Mouse (Mus musculus) limb, embryonic 12.5 days (tissue): ENCODE results near the gene Trappc2l. TPM values are rescaled to one million over a fixed set of nuclear protein-coding genes. Genes with fewer than 3 reads are reported as not detected.

Source experiments
- ATAC-seq: fragments of 200-750 bp; cut with Nextera tagmentation; 2 replicates; pipeline ENCODE4 v1.8.0; 2017; ENCODE audit warnings: low read depth, moderate TSS enrichment; ENCODE audit not compliant: insufficient number of reproducible peaks, insufficient read depth, low FRiP score, low TSS enrichment
- H3K27ac ChIP-seq: fragments of 300-500 bp; sonication (generic); 2 replicates; pipeline ENCODE4 v1.5.1; 2016; ENCODE audit warnings: mild to moderate bottlenecking, moderate library complexity
- H3K27me3 ChIP-seq: fragments of 300-500 bp; sonication (generic); 2 replicates; pipeline ENCODE4 v1.6.1; 2016; ENCODE audit warnings: mild to moderate bottlenecking, moderate library complexity
- H3K36me3 ChIP-seq: fragments of 300-500 bp; sonication (generic); 2 replicates; pipeline ENCODE4 v1.6.1; 2016; ENCODE audit warnings: mild to moderate bottlenecking, moderate library complexity
- H3K4me1 ChIP-seq: fragments of 300-500 bp; sonication (generic); replicated peaks from 2 replicates; pipeline ENCODE4 v1.6.1; 2016
- H3K4me2 ChIP-seq: fragments of 300-500 bp; sonication (generic); 2 replicates; pipeline ENCODE4 v1.6.1; 2016; ENCODE audit warnings: mild to moderate bottlenecking, moderate library complexity
- H3K4me3 ChIP-seq: fragments of 300-500 bp; sonication (generic); replicated peaks from 2 replicates; pipeline ENCODE4 v1.5.1; 2016; ENCODE audit warnings: mild to moderate bottlenecking
- H3K9ac ChIP-seq: fragments of 300-500 bp; sonication (generic); replicated peaks from 2 replicates; pipeline ENCODE4 v1.6.1; 2016; ENCODE audit warnings: mild to moderate bottlenecking, moderate library complexity
- H3K9me3 ChIP-seq: fragments of 300-500 bp; sonication (generic); 2 replicates; pipeline ENCODE4 v1.6.1; 2016; ENCODE audit warnings: mild to moderate bottlenecking, moderate library complexity
- WGBS: fragments of 180-500 bp; shearing (Covaris S2); methylation state at CpG from one replicate; pipeline ENCODE4 v1.1.7; 2016; 5-methylcytosine and 5-hydroxymethylcytosine counted together
- polyA plus RNA-seq: library from polyadenylated mRNA; unstranded; fragments of >200 nt; fragmentation: Nextera tagmentation; extraction: Ambion mirVana; gene quantifications from 2 replicates; pipeline ENCODE4 v1.2.1, GENCODE M21; 2016

The Trappc2l gene
- polyA plus RNA-seq, 1 experiment from 2014 or later = 39.0 TPM

- Histone ChIP-seq H3K27me3 (no peaks in the 10 kb centered on the region), H3K4me1 (peaks cover 29% of the 10 kb centered on the region), H3K36me3 (no peaks in the 10 kb centered on the region), H3K4me2 (no peak overlapping the region), H3K4me3 (no peak overlapping the region), H3K27ac (no peak overlapping the region), H3K9me3 (no peaks in the 10 kb centered on the region), H3K9ac (no peak overlapping the region)
- no peak for ATAC-seq
- WGBS = 85% methylated on average over 9 of the region's 9 CpGs
Observed at GRCm38 (mm10) chr8:122584981-122585380, 26.5 kb upstream of the Trappc2l start.

- ATAC-seq = no peak
- Histone ChIP-seq H3K27me3 (no peaks in the 10 kb centered on the region), H3K4me3 (no peak overlapping the region), H3K9me3 (no peaks in the 10 kb centered on the region), H3K9ac (no peak overlapping the region), H3K4me1 (peaks cover 24% of the 10 kb centered on the region), H3K36me3 (no peaks in the 10 kb centered on the region), H3K27ac (peak overlapping the region; percentile 50; the same call in 1 of the 2 replicates), H3K4me2 (no peak overlapping the region)
- 61% methylated on average over 14 of the region's 14 CpGs for WGBS
Observed at GRCm38 (mm10) chr8:122585411-122585891, 26.0 kb upstream of the Trappc2l start.

- Histone ChIP-seq H3K4me2 (no peak overlapping the region), H3K4me1 (peaks cover 17% of the 10 kb centered on the region), H3K9me3 (no peaks in the 10 kb centered on the region), H3K9ac (no peak overlapping the region), H3K27ac (peak overlapping the region; percentile 50; the same call in 1 of the 2 replicates), H3K27me3 (no peaks in the 10 kb centered on the region), H3K4me3 (no peak overlapping the region), H3K36me3 (no peaks in the 10 kb centered on the region)
- no peak for ATAC-seq
- 31% methylated on average over 7 of the region's 7 CpGs for WGBS
Observed at GRCm38 (mm10) chr8:122586171-122586570, 25.3 kb upstream of the Trappc2l start.

- Histone ChIP-seq H3K9me3 (no peaks in the 10 kb centered on the region), H3K27ac (0 out of 2 replicates have a peak overlapping the region, but pooled peaks have one; percentile 17), H3K4me3 (no peak overlapping the region), H3K4me2 (no peak overlapping the region), H3K27me3 (no peaks in the 10 kb centered on the region), H3K36me3 (no peaks in the 10 kb centered on the region), H3K9ac (no peak overlapping the region), H3K4me1 (peaks cover 15% of the 10 kb centered on the region)
- 79% methylated on average over 10 of the region's 10 CpGs for WGBS
- no peak for ATAC-seq
Observed at GRCm38 (mm10) chr8:122586749-122587148, 24.7 kb upstream of the Trappc2l start.

- Histone ChIP-seq H3K27ac (no peak overlapping the region), H3K4me3 (no peak overlapping the region), H3K4me2 (no peak overlapping the region), H3K9ac (0 out of 2 replicates have a peak overlapping the region, but pooled peaks have one; percentile 12), H3K27me3 (no peaks in the 10 kb centered on the region), H3K9me3 (no peaks in the 10 kb centered on the region), H3K36me3 (peaks cover 11% of the 10 kb centered on the region; the same call in 1 of the 2 replicates), H3K4me1 (peaks cover 5% of the 10 kb centered on the region; the same call in 1 of the 2 replicates)
- no peak for ATAC-seq
- WGBS = 48% methylated on average over 12 of the region's 12 CpGs
Observed at GRCm38 (mm10) chr8:122593240-122593639, 18.2 kb upstream of the Trappc2l start.

- 0 out of 2 replicates have a peak overlapping the region, but pooled peaks have one; percentile 12 for H3K9ac ChIP-seq
- H3K4me1 ChIP-seq = peaks cover 5% of the 10 kb centered on the region; the same call in 1 of the 2 replicates
- no peak overlapping the region for H3K27ac ChIP-seq
- peaks cover 15% of the 10 kb centered on the region; the same call in 1 of the 2 replicates for H3K36me3 ChIP-seq
- no peak overlapping the region for H3K4me2 ChIP-seq
- WGBS = 77% methylated on average over 19 of the region's 19 CpGs
- ATAC-seq = no peak
- no peaks in the 10 kb centered on the region for H3K9me3 ChIP-seq
- no peaks in the 10 kb centered on the region for H3K27me3 ChIP-seq
- H3K4me3 ChIP-seq = no peak overlapping the region
Observed at GRCm38 (mm10) chr8:122593783-122594507, 17.5 kb upstream of the Trappc2l start.

GRCm38 (mm10) chr8:122596031-122596430 lies 15.4 kb upstream of the Trappc2l start:
- Histone ChIP-seq H3K9ac (no peak overlapping the region), H3K27me3 (no peaks in the 10 kb centered on the region), H3K4me1 (peaks cover 5% of the 10 kb centered on the region; the same call in 1 of the 2 replicates), H3K36me3 (peaks cover 25% of the 10 kb centered on the region; the same call in 1 of the 2 replicates), H3K4me3 (no peak overlapping the region), H3K4me2 (no peak overlapping the region), H3K9me3 (no peaks in the 10 kb centered on the region), H3K27ac (no peak overlapping the region)
- ATAC-seq = no peak
- WGBS = 57% methylated on average over 4 of the region's 4 CpGs

- no peak overlapping the region for H3K27ac ChIP-seq
- H3K27me3 ChIP-seq = no peaks in the 10 kb centered on the region; the same call in 1 of the 2 replicates
- no peak for ATAC-seq
- no peak overlapping the region for H3K4me3 ChIP-seq
- 91% methylated on average over 9 of the region's 9 CpGs for WGBS
- peaks cover 19% of the 10 kb centered on the region; the same call in 1 of the 2 replicates for H3K36me3 ChIP-seq
- no peak overlapping the region for H3K4me2 ChIP-seq
- H3K9ac ChIP-seq = no peak overlapping the region
- no peaks in the 10 kb centered on the region for H3K4me1 ChIP-seq
- no peaks in the 10 kb centered on the region for H3K9me3 ChIP-seq
Observed at GRCm38 (mm10) chr8:122600666-122601065, 10.8 kb upstream of the Trappc2l start.

GRCm38 (mm10) chr8:122604640-122605039 lies 6.8 kb upstream of the Trappc2l start:
- peaks cover 10% of the 10 kb centered on the region; the same call in 1 of the 2 replicates for H3K36me3 ChIP-seq
- no peak overlapping the region for H3K4me3 ChIP-seq
- no peak overlapping the region for H3K9ac ChIP-seq
- no peak overlapping the region for H3K4me2 ChIP-seq
- no peak for ATAC-seq
- 32% methylated on average over 1 of the region's 1 CpGs for WGBS
- H3K27me3 ChIP-seq = no peaks in the 10 kb centered on the region; the same call in 1 of the 2 replicates
- no peak overlapping the region for H3K27ac ChIP-seq
- H3K9me3 ChIP-seq = no peaks in the 10 kb centered on the region
- no peaks in the 10 kb centered on the region for H3K4me1 ChIP-seq

GRCm38 (mm10) chr8:122605367-122605766 lies 6.1 kb upstream of the Trappc2l start:
- Histone ChIP-seq H3K9ac (no peak overlapping the region), H3K4me1 (peaks cover 1% of the 10 kb centered on the region), H3K4me3 (no peak overlapping the region), H3K36me3 (peaks cover 6% of the 10 kb centered on the region; the same call in 1 of the 2 replicates), H3K9me3 (no peaks in the 10 kb centered on the region), H3K27ac (no peak overlapping the region), H3K4me2 (no peak overlapping the region), H3K27me3 (no peaks in the 10 kb centered on the region; the same call in 1 of the 2 replicates)
- ATAC-seq = no peak
- whole genome bisulfite sequencing = 82% methylated on average over 4 of the region's 4 CpGs

- Histone ChIP-seq H3K36me3 (no peaks in the 10 kb centered on the region), H3K27me3 (no peaks in the 10 kb centered on the region; the same call in 1 of the 2 replicates), H3K4me3 (no peak overlapping the region), H3K27ac (no peak overlapping the region), H3K4me2 (no peak overlapping the region), H3K9ac (no peak overlapping the region), H3K4me1 (peaks cover 7% of the 10 kb centered on the region), H3K9me3 (no peaks in the 10 kb centered on the region)
- 83% methylated on average over 11 of the region's 12 CpGs for WGBS
- ATAC-seq = no peak
Observed at GRCm38 (mm10) chr8:122606810-122607209, 4.6 kb upstream of the Trappc2l start.
